Mouse (Mus musculus): ENCODE measurements around the gene Kif13a.
A peak's percentile ranks its signal among the peaks of the same experiment; 100 is the strongest.

Kif13a gene

DNA sequence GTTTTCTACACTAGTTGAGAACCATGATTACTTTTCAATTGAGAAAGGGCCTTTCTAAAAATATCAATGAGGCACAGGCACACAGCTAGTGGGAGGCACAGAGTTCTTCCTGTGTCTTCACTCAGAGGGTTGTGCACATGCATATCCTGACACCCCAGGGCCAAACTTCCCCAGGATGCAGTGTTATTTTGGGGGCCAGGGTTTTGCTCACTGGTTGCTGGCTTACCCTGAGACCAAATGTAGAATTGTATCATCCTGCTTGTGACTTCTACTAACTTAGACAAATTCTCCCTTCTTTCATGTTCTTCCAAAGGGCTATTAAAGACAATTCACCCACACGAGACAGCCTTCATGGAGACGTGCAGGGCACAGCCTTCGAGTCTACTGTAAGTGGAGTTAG, 45.7 kb downstream of the Kif13a start:
- no peak for DNase-seq (ENCODE audit: low spot score in 2 of 2)

DNA sequence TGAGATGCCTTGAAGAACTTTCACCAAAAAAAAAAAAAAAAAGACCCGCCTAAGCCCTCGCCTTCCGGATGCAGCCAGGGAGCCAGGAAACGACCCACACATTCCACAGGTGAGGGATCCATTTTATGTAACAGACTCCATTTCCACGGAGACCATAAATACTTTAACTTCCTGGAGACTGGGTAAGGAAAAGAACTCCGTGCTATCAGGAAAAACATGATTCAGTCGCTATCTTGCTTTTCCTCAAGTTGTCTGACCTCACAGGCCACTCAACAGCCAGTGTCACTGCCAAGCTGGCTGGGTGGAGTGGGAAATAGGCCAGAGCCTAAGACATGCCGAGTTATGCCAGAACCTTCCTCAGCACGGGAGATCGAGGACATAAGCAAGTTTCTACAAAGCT, 46.3 kb downstream of the Kif13a start:
- DNase-seq (ENCODE audit: low spot score in 2 of 2): no peak

DNA sequence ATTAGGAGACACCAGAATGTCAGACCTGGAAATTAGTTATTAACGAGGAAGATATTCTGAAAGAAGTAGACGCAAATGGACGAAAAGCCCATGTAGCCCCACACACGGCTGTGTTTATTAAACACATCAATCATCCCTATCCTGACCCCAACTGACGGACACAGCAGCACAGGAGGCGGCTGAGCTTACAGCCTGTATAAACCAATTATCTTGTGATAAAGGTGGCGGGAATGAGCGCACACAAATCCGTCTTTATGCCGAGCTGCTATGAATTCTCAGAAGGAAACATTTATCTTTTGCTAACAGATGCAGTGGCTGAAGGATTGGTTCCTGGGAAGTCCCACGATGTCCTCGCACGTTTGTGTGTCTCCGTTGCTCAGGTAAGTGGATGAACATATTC, 48.9 kb downstream of the Kif13a start:
- no peak for DNase-seq (ENCODE audit: low spot score in 2 of 2)

DNA sequence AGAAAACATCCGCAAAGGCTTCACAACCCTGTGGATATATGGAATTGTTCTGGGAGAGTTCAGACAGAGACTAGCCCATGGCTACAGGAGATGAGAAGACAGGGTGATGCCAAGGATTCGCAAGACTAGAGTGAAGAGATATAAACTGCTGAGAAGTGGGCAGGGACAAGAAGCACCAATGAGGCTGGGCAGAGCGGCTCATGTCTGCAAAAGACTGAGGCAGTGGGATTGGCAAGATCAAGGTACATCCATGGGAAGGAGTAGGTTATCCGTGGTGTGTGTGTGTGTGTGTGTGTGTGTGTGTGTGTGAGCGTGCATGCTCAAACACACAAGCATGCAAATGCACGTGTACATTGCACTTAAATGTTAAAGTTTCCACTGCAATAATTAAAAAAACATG, 49.4 kb downstream of the Kif13a start:
- no peak for DNase-seq (ENCODE audit: low spot score in 2 of 2)

DNA sequence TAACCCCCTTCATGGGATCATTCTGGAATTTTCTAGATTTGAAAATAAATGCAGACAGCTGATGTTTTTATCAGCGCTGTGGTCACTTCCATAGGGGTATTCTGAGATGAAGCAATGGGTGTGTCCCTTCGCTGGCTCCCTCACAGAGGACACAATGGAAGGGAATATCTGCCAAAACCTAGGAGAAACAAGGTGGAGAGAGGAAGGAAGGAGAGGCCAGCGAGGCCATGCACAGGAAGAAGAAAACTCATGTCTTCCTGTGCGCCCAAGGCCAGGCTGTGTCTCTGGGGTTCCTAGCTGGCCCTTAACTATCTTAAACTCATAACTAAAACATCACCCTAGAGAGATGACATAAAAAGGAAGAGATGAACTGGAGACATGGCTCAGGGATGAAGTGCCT, 52.6 kb downstream of the Kif13a start:
- DNase-seq (ENCODE audit: low spot score in 2 of 2): no peak

DNA sequence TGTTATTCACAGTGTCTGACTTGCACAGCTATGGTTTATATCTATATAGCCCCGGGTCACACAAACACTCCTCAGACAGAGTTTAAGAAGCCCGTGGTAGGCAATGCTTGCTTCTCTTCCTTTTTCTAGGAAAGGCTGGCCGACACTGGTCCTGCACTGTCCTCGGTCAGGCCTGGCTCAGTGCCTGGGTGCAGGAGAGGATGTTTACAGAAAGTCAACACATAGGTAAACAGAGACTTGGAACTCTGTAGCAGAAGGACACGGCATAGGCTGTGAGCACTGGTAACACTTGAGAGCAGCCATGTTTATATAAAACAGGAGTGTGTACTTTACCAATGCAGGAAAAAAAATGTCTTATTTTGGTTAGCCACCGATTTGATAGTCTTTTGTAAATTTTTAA, 54.3 kb downstream of the Kif13a start:
- no peak for DNase-seq (ENCODE audit: low spot score in 2 of 2)

DNA sequence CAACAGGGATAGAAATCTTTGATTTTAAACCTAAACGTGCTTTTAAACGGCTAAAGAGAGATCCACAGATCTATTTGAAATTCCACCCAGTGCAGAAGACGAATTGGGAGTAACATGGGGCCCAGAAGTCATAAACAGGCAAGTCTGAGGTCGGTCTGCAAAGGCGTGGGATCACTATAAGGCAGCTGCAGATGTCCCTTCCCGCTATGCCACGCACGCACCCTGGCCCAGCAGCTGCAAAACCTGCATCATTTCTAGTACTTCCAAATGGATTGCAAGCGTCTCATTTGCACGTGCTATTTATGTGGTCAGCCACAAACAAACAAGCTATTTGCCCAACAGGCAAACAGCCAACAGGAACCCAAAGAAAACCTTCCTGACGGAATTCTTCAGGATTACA, 56.9 kb downstream of the Kif13a start:
- no peak for DNase-seq (ENCODE audit: low spot score in 2 of 2)

DNA sequence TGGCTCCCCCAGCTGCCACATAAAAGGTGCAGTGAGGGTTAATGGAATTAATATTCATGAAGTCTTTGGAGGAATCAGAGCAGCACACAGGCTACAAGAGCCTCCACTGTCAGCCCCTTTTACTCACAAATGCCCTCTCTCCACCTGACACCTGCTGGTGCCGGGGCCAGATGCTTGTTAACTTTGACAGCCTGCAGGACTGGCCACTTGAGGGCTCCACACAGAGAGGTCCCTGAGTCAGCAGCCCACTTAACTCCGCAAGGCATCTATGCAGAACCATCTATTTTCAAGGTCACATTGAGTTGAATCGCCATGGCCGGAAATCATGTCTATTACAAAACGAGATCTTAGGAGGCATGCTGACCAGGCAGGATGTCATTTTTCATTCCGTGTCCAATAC, 57.5 kb downstream of the Kif13a start:
- no peak for DNase-seq (ENCODE audit: low spot score in 2 of 2)

DNA sequence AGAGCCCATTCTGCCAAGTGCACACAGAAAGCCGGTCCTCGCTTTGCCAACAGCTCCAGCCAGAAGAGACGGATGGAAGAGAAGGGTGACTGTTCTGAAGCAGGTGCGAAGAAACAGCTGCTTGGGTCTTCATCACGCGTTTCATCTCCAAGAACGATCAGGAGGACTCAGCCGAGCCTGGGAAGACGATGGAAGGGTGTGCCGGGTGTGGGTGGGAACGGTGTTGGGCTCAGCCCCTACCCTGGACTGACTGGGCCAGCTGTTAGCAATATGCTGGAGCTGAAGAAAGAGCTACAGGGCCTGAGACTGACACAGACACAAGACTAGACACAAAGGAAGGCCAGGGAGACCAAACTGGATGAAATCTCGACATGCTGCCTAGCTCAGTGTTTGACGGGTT, 60.2 kb downstream of the Kif13a start:
- no peak for DNase-seq (ENCODE audit: low spot score in 2 of 2)

DNA sequence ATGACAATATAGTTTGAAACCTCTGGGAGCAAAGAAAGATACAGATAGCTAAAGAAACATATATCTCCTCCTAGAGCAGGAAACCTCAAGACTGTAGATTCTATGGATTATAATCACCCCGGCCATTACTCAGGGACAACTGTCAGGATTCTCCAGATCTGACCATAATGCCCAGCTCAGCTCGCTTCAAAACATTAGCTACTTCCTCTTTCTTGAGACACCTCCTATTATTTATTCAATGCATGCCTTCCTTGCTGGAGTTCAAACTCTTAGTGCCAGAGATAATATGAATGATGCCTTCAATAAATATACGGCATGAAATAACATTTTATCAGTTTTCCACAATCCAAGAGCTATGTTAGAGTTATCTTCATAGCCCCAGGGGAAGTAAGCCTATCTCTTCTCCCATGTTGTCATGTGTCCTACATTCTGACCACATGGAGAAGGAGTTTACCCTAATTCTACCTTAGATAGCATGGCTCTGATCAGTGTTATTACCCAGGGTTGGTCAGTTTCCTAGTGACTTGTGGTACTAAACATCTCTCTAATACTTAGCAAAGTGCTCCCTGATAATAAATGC, 66.4 kb downstream of the Kif13a start:
- no peak for DNase-seq (ENCODE audit: low spot score in 2 of 2)

DNA sequence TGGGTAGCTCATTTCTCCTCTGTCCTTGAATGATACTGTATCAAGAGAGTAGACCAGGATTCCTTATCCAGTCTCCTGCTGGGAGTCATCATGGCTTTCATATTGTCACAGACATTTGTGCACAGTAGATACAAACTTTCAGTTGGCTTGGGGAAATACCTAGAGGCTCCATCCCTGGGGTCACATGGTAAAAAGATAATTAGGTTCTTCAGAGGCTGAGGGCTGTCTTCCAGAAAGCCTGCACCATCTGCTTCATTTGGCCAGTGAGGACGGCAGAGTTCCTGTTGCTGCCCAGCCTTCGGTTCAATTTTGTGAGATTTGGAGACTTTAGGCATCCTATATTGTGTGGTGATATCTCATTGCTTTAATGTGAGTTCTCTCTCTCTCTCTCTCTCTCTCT, 69.8 kb downstream of the Kif13a start:
- no peak for DNase-seq (ENCODE audit: low spot score in 2 of 2)

DNA sequence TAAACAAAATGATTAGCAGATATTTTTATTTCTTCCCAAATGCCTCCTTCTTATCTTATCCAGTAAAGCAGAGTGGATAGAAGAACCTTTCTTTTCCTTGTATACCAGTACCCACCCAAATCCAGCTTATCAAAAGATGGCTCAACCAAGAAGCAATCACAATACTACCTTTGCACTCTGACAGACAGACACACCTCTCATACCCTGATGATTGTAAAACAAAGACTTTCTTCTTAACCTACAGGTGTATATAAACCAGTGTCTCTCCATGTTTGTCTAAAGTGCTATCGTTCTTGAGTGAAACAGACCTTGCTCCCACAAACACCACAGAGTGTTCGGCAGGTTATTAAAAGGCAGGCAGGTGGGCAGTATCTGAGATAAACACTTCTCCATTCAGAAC, 70.5 kb downstream of the Kif13a start:
- no peak for DNase-seq (ENCODE audit: low spot score in 2 of 2)

DNA sequence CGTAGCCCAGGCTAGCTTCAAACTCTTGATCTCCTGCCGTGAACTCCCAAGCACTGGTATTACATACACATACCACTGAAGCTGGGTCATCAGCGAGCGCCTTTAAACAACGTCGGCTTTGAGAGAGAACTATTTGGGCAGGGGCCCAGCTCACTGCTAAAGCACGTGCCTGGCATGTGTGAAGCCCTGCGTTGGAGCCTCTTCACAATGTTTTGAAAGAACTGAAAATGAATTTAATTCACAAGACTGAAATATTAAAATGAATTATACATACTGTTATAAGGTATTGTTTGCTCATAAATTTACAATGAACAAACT, 70.9 kb downstream of the Kif13a start:
- DNase-seq (ENCODE audit: low spot score in 2 of 2): no peak

DNA sequence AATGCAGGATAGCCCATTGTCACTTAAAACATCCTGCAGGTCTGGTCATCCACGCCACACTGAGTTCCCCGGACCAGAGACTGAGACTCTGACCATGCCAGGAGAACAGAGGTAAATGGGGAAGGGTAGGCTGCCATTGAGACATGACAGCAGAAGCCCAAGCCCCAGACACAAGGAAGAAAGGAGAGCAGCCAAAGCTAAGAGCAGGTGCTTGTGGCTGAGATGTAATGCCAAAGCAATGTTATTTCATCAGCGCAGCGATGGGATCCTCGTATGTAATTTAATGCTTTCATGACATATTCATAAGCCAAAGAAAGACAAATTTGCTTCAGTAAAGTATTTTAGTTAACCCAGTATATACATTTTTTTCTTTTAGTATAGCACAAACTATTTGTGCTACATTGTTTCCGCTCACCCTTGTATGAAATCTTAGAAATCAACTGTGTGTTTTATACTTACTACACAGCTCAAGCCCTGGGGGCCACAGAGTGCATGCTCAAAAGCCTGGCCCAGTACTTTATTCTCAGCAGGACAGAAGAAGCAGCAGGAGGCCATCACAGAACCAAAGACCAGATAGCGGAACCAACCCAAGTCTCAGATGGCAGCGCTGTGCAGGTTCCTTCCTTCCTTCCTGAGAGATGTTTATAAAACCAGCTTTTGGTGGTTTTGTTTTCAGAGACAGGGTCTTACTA, 71.4 kb downstream of the Kif13a start:
- DNase-seq (ENCODE audit: low spot score in 2 of 2): no peak

DNA sequence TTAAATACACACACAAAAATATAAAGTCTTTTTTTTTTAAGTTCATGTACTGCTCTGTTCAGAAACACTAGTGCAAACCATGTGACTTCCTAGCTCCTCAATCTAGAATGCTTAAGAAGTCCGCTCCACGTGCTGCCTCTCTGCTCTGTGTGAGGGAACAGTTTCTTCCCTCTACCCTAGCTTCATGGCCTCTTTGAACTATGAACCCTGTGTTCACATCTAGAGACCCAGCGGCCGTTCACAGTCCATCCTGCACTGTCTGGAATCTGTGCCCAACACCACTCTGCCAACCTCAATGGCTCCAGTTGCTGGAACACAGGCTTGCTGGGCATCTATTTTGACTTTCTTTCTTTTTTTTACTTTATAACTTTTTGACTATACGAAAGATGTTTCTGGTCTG, 75.2 kb downstream of the Kif13a start:
- DNase-seq (ENCODE audit: low spot score in 2 of 2): no peak

DNA sequence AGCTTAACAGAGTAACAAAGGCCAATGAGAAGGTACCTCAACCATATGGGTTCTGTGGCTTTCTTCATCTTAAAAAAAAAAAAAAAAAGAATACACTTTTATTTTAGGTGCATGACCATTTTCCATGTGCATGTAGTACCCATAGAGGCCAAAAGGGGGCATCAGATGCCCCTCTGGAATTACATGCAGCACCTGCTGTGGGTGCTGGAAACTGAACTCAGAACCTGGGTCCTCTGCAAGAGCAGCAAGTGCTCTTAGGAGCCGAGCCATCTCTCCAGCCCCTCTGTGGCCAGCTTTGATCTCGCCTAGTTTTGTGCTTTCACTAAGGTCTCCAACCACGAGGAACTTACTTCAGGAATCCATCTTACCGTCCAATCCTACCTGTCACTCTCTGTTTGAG, 77.2 kb downstream of the Kif13a start:
- no peak for DNase-seq (ENCODE audit: low spot score in 2 of 2)

DNA sequence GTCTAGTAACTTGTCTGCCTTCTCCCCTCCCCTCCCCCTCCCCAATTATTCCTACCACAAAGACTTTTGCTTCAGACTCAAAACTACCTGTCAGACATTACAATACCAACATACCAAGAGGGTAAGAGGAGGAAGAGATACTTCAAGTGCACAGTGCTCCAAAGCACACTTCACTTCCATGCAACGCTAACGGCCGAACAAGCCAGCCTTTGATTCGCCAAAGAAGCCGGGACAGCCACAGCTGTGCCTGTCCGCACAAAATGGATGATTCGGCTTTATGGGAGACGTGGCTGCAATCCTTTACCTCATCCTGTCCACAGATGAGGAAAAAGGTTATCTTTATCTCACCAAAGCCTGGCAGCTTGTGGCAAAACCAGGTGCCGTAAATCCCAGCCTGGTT, 84.2 kb downstream of the Kif13a start:
- DNase-seq (ENCODE audit: low spot score in 2 of 2): no peak

DNA sequence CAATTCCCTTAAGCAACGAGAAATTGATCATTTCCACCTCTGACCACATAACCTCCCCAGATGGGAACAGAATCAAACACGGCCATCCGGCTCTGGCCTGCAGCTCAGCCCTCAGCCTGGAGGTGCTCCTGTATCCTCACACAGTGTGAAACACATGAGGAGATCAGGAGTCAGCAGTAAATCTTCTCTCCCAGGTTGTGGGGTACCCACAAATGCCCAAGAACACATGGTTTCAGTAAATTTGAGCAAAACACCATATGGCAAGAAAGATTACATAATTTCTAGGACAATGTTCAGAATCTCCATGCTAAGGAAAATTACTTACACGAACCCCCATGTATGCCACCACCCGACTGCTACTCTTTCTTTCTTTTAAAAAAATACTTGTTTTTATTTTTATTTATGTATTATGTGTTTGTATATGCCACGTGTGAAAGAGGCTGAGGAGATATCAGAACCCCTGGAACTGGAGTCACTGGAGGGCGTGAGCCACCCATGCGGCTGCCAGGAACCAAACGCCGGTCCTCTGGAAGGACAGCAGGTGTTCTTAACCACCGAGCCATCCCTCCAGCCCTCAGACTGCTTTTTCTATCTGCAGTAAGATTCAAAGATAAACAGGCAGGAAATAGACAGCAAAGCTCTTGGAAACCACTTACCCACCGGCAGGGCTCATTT, 85.0 kb downstream of the Kif13a start:
- no peak for DNase-seq (ENCODE audit: low spot score in 2 of 2)

DNA sequence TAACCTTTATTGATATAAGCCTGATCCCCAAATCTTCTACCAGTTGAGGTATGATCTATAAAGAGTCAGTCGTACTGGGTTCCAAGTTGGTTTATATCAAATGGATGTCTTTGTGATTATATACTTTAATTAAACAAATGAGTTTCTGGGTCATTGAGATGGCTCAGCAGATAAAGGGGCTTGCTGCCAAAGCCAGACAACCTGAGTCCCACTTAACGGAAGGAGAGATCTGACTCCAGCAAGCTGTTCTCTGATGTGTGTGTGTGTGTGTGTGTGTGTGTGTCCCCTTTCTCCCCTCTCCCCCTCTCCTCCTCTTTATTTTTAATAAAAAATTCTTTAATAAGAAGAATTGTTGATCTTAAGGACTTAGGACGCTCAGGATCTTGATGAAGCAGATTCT, 86.0 kb downstream of the Kif13a start:
- DNase-seq (ENCODE audit: low spot score in 2 of 2): no peak

DNA sequence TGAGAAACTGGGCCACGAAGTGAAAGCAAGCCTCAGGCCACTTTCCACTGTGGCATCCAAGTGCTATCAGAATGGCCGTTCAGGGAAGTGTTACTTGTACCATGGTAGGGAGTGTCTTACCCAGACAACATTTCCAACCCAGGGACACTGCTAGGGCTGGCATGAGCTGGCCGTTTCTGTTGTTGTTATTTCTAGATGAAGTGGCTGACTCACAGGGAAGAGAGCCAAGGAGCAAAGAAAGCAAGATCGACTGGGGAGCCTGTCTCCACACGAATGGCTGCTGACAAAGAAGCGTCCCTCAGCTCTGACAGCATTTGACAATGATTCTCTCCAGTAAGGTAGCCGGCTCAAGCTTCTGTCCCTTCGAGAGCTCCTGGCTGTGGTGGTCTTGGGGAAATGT, 87.5 kb downstream of the Kif13a start:
- DNase-seq (ENCODE audit: low spot score in 2 of 2): no peak

DNA sequence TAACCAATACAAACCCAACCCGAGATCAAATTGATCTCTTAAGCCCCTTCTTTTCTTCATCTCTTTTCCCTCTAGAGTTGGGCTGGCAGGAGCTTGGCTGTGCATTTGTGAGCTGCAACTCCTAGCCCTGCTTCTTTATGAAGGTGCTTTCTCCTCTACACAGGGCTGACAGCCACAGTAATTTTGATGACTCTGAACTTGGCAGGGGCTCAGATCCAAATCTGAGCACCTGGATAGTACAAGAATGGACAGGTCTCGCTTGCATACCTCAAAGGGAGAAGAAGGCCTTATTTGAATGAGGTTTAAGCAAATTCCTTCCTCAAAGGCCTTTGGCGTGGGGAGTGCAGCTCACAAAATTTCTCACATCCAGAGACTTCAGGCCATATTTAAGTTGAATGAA, 88.0 kb downstream of the Kif13a start:
- DNase-seq (ENCODE audit: low spot score in 2 of 2): no peak

DNA sequence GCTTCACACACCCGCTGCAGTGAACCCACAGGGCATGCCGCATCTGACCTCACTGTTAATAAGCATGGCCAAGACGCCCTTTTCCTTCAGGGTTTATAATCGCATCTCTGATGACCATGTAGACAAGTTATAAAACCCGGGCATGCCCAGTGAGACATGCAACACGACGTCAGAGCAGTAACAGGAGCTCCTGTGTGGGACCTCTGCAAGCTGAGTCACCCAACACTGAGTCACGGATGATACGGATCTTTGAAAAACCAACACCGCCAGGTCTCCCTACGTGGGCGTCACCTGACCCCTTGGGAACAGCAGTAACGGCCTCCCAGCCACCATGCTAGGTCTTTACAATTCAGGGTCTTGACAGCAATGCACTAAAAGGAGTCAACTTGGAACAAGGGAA, 89.0 kb downstream of the Kif13a start:
- DNase-seq (ENCODE audit: low spot score in 2 of 2): no peak

DNA sequence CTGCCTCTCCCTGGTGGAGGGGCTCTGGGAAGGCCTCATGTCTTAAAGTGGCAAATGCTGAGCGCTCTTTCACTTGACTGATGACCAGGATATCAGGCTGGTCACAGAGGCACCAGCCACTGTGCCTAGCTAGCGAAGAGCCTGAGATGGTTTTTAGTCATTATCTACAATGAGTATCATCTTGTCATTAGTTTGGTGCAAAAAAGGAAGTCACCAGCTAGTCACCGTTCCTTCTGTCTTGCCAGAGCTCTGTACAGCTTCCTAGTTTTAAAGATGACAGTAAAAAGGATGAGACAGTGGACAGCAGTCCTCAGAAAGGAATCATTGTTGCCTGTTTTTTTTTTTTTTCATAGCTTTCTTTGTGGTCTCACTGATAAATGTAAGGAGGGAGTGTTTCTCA, 90.4 kb downstream of the Kif13a start:
- no peak for DNase-seq (ENCODE audit: low spot score in 2 of 2)

DNA sequence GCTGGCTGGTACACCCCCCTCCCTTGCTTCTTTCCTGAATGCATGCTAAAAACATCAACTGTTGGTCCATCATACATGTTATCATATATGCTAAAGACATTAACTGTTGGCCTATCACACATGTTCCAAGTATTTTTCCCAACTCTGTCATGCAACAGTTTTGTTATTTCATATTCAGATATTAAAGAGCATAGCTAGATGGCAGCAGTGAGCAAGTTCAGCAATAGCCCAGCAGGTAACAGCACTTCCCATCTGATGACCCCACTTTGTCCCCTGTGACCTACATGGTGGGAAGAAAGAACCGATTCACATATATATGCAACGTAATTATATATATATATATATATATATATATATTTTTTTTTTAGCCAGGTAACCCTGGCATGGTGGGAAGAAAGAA, 91.1 kb downstream of the Kif13a start:
- peak in 1 of 2 experiments; percentile 50 for DNase-seq (ENCODE audit: low spot score in 2 of 2)

Measured in spleen, postnatal 10 days (tissue).